Mouse (Mus musculus) embryonic facial prominence, embryonic 14.5 days (tissue): ENCODE results near the gene Smoc2. TPM values are rescaled to one million over a fixed set of nuclear protein-coding genes. Genes with fewer than 3 reads are reported as not detected.

Experiments
- ATAC-seq: fragments of 200-750 bp; cut with Nextera tagmentation; 2 replicates; pipeline ENCODE4 v1.8.0; 2017; ENCODE audit warnings: low read depth, moderate number of reproducible peaks, moderate TSS enrichment
- DNase-seq: peaks from one replicate; pipeline ENCODE4 v3.0.0-alpha.2; 2015; ENCODE audit warnings: low spot score
- H3K27ac ChIP-seq: fragments of 300-500 bp; sonication (generic); replicated peaks from 2 replicates; pipeline ENCODE4 v1.5.1; 2014; ENCODE audit warnings: low read depth, mild to moderate bottlenecking, low read length, moderate library complexity
- H3K27me3 ChIP-seq: fragments of 300-500 bp; sonication (generic); replicated peaks from 2 replicates; pipeline ENCODE4 v1.6.1; 2014; ENCODE audit warnings: low read length; ENCODE audit not compliant: control insufficient read depth, insufficient read depth
- H3K36me3 ChIP-seq: fragments of 300-500 bp; sonication (generic); 2 replicates; pipeline ENCODE4 v1.6.1; 2014; ENCODE audit warnings: low read length, mixed read lengths; ENCODE audit not compliant: control insufficient read depth, insufficient read depth
- H3K4me1 ChIP-seq: fragments of 300-500 bp; sonication (generic); 2 replicates; pipeline ENCODE4 v1.6.1; 2014; ENCODE audit warnings: antibody characterized with exemption, low read length; ENCODE audit not compliant: control insufficient read depth, insufficient read depth
- H3K4me2 ChIP-seq: fragments of 300-500 bp; sonication (generic); 2 replicates; pipeline ENCODE4 v1.6.1; 2014; ENCODE audit warnings: low read depth, mild to moderate bottlenecking, low read length, moderate library complexity, mixed read lengths
- H3K4me3 ChIP-seq: fragments of 300-500 bp; sonication (generic); 2 replicates; pipeline ENCODE4 v1.5.1; 2014; ENCODE audit warnings: low read depth, mild to moderate bottlenecking, low read length
- H3K9ac ChIP-seq: fragments of 300-500 bp; sonication (generic); 2 replicates; pipeline ENCODE4 v1.6.1; 2014; ENCODE audit warnings: low read depth, mild to moderate bottlenecking, low read length, moderate library complexity, mixed read lengths
- H3K9me3 ChIP-seq: fragments of 300-500 bp; sonication (generic); 2 replicates; pipeline ENCODE4 v1.6.1; 2016; ENCODE audit warnings: low read length; ENCODE audit not compliant: control insufficient read depth
- WGBS: fragments of 180-500 bp; shearing (Covaris S2); extraction: QIAGEN DNeasy Blood & Tissue Kit; methylation state at CpG from one replicate; pipeline ENCODE4 v1.1.7; 2014; 5-methylcytosine and 5-hydroxymethylcytosine counted together
- polyA plus RNA-seq: library from polyadenylated mRNA; unstranded; fragments of >200 nt; fragmentation: Nextera tagmentation; extraction: Ambion mirVana; gene quantifications from 2 replicates; pipeline ENCODE4 v1.2.1, GENCODE M21; 2014

Smoc2 gene
- polyA plus RNA-seq, 1 experiment from 2014 or later: 207 TPM

- no peaks in the 10 kb centered on the region for H3K27me3 ChIP-seq
- no peak overlapping the region for H3K9ac ChIP-seq
- no peak overlapping the region for H3K27ac ChIP-seq
- ATAC-seq (no peak), DNase-seq (peak; percentile 53)
- peaks cover 7% of the 10 kb centered on the region for H3K4me1 ChIP-seq
- no peak overlapping the region for H3K4me3 ChIP-seq
- H3K4me2 ChIP-seq: no peak overlapping the region
- 73% methylated on average over 5 of the region's 5 CpGs for WGBS
- H3K36me3 ChIP-seq: 0 out of 2 replicates have a peak, but pooled peaks cover 6% of the 10 kb centered on the region
- no peaks in the 10 kb centered on the region for H3K9me3 ChIP-seq
These were observed 115.6 kb downstream of the Smoc2 start for GRCm38 (mm10) chr17:14394861-14395260.

- ATAC-seq: peak; percentile 81
These were observed 118.2 kb downstream of the Smoc2 start for GRCm38 (mm10) chr17:14397456-14397855.

GRCm38 (mm10) chr17:14398650-14399424, 119.5 kb downstream of the Smoc2 start:
- H3K4me2 ChIP-seq: no peak overlapping the region
- no peak for DNase-seq
- no peaks in the 10 kb centered on the region for H3K9me3 ChIP-seq
- no peak overlapping the region for H3K4me3 ChIP-seq
- no peak overlapping the region for H3K9ac ChIP-seq
- H3K4me1 ChIP-seq: peaks cover 20% of the 10 kb centered on the region
- no peak for ATAC-seq
- H3K36me3 ChIP-seq: 0 out of 2 replicates have a peak, but pooled peaks cover 6% of the 10 kb centered on the region
- 91% methylated on average over 8 of the region's 8 CpGs for WGBS
- no peaks in the 10 kb centered on the region for H3K27me3 ChIP-seq
- H3K27ac ChIP-seq: no peak overlapping the region

More at GRCm38 (mm10) chr17:14397456-14397855, 118.2 kb downstream of the Smoc2 start:
- Histone ChIP-seq H3K36me3 (0 out of 2 replicates have a peak, but pooled peaks cover 6% of the 10 kb centered on the region), H3K4me2 (no peak overlapping the region), H3K9me3 (no peaks in the 10 kb centered on the region), H3K4me1 (peaks cover 18% of the 10 kb centered on the region), H3K9ac (no peak overlapping the region), H3K27ac (no peak overlapping the region), H3K4me3 (no peak overlapping the region), H3K27me3 (no peaks in the 10 kb centered on the region)
- DNase-seq: peak; percentile 96
- 33% methylated on average over 5 of the region's 5 CpGs for WGBS

- no peak overlapping the region for H3K4me2 ChIP-seq
- no peaks in the 10 kb centered on the region for H3K27me3 ChIP-seq
- peaks cover 20% of the 10 kb centered on the region for H3K4me1 ChIP-seq
- H3K9ac ChIP-seq: no peak overlapping the region
- no peak overlapping the region for H3K4me3 ChIP-seq
- ATAC-seq (no peak), DNase-seq (no peak)
- H3K36me3 ChIP-seq: 0 out of 2 replicates have a peak, but pooled peaks cover 6% of the 10 kb centered on the region
- H3K27ac ChIP-seq: no peak overlapping the region
- WGBS: 63% methylated on average over 5 of the region's 5 CpGs
- no peaks in the 10 kb centered on the region for H3K9me3 ChIP-seq
These were observed 121.7 kb downstream of the Smoc2 start for GRCm38 (mm10) chr17:14400960-14401359.

GRCm38 (mm10) chr17:14407874-14408273, 128.6 kb downstream of the Smoc2 start:
- Histone ChIP-seq H3K9me3 (no peaks in the 10 kb centered on the region), H3K27me3 (no peaks in the 10 kb centered on the region), H3K27ac (0 out of 2 replicates have a peak overlapping the region, but pooled peaks have one; percentile 33), H3K4me2 (no peak overlapping the region), H3K4me1 (peaks cover 5% of the 10 kb centered on the region; the same call in 1 of the 2 replicates), H3K9ac (no peak overlapping the region), H3K4me3 (no peak overlapping the region), H3K36me3 (0 out of 2 replicates have a peak, but pooled peaks cover 4% of the 10 kb centered on the region)
- DNase-seq (peak; percentile 61), ATAC-seq (peak; percentile 37; the same call in 1 of the 2 replicates)
- 30% methylated on average over 5 of the region's 5 CpGs for WGBS

GRCm38 (mm10) chr17:14412460-14412859, 133.2 kb downstream of the Smoc2 start:
- H3K4me3 ChIP-seq: no peak overlapping the region
- 71% methylated on average over 2 of the region's 2 CpGs for WGBS
- no peak overlapping the region for H3K9ac ChIP-seq
- H3K4me2 ChIP-seq: no peak overlapping the region
- no peak overlapping the region for H3K27ac ChIP-seq
- ATAC-seq (no peak), DNase-seq (no peak)
- H3K9me3 ChIP-seq: no peaks in the 10 kb centered on the region
- H3K4me1 ChIP-seq: 0 out of 2 replicates have a peak, but pooled peaks cover 5% of the 10 kb centered on the region
- H3K36me3 ChIP-seq: 0 out of 2 replicates have a peak, but pooled peaks cover 4% of the 10 kb centered on the region
- no peaks in the 10 kb centered on the region for H3K27me3 ChIP-seq

GRCm38 (mm10) chr17:14414511-14414910, 135.2 kb downstream of the Smoc2 start:
- Histone ChIP-seq H3K27me3 (no peaks in the 10 kb centered on the region), H3K4me3 (no peak overlapping the region), H3K4me2 (no peak overlapping the region), H3K9ac (no peak overlapping the region), H3K4me1 (no peaks in the 10 kb centered on the region), H3K36me3 (no peaks in the 10 kb centered on the region), H3K9me3 (no peaks in the 10 kb centered on the region), H3K27ac (no peak overlapping the region)
- 36% methylated on average over 5 of the region's 5 CpGs for WGBS
- ATAC-seq: no peak
- DNase-seq: no peak

- no peak overlapping the region for H3K27ac ChIP-seq
- no peaks in the 10 kb centered on the region for H3K27me3 ChIP-seq
- H3K9me3 ChIP-seq: no peaks in the 10 kb centered on the region
- no peak overlapping the region for H3K4me2 ChIP-seq
- WGBS: 47% methylated on average over 7 of the region's 8 CpGs
- peaks cover 5% of the 10 kb centered on the region; the same call in 1 of the 2 replicates for H3K4me1 ChIP-seq
- no peaks in the 10 kb centered on the region for H3K36me3 ChIP-seq
- no peak overlapping the region for H3K4me3 ChIP-seq
- no peak for ATAC-seq
- DNase-seq: no peak
- no peak overlapping the region for H3K9ac ChIP-seq
These were observed 141.2 kb downstream of the Smoc2 start for GRCm38 (mm10) chr17:14420460-14421046.
